Mouse (Mus musculus) liver, embryonic 11.5 days (tissue): ENCODE measurements around the gene Rheb. TPM values are rescaled to one million over a fixed set of nuclear protein-coding genes. Genes with fewer than 3 reads are reported as not detected.

Source experiments
- ATAC-seq: fragments of 200-750 bp; cut with Nextera tagmentation; replicated peaks from 2 replicates; pipeline ENCODE4 v1.8.0; 2017; ENCODE audit warnings: moderate number of reproducible peaks, mild to moderate bottlenecking, moderate TSS enrichment, moderate library complexity; ENCODE audit not compliant: low FRiP score
- DNase-seq: peaks from one replicate; pipeline ENCODE4 v3.0.0-alpha.2; 2017; ENCODE audit warnings: low spot score
- H3K27ac ChIP-seq: fragments of 300-500 bp; sonication (generic); 2 replicates; pipeline ENCODE4 v1.5.1; 2014; ENCODE audit warnings: mild to moderate bottlenecking, low read depth, low read length, control low read depth
- H3K27me3 ChIP-seq: fragments of 300-500 bp; sonication (generic); replicated peaks from 2 replicates; pipeline ENCODE4 v1.6.1; 2014; ENCODE audit warnings: low read length, mixed read lengths; ENCODE audit not compliant: control insufficient read depth, insufficient read depth
- H3K36me3 ChIP-seq: fragments of 300-500 bp; sonication (generic); 2 replicates; pipeline ENCODE4 v1.6.1; 2014; ENCODE audit warnings: mild to moderate bottlenecking, low read length, moderate library complexity, mixed read lengths; ENCODE audit not compliant: control insufficient read depth, insufficient read depth
- H3K4me1 ChIP-seq: fragments of 300-500 bp; sonication (generic); replicated peaks from 2 replicates; pipeline ENCODE4 v1.6.1; 2014; ENCODE audit warnings: low read length, mixed read lengths; ENCODE audit not compliant: control insufficient read depth, insufficient read depth
- H3K4me2 ChIP-seq: fragments of 300-500 bp; sonication (generic); 2 replicates; pipeline ENCODE4 v1.6.1; 2014; ENCODE audit warnings: mild to moderate bottlenecking, control low read depth, moderate library complexity
- H3K4me3 ChIP-seq: fragments of 300-500 bp; sonication (generic); 2 replicates; pipeline ENCODE4 v1.5.1; 2014; ENCODE audit warnings: low read depth, low read length, control low read depth
- H3K9ac ChIP-seq: fragments of 300-500 bp; sonication (generic); 2 replicates; pipeline ENCODE4 v1.6.1; 2014; ENCODE audit warnings: low read depth, low read length, control low read depth
- H3K9me3 ChIP-seq: fragments of 300-500 bp; sonication (generic); 2 replicates; pipeline ENCODE4 v1.6.1; 2016; ENCODE audit warnings: low read length, inconsistent platforms, mixed read lengths; ENCODE audit not compliant: control insufficient read depth
- WGBS: fragments of 180-500 bp; shearing (Covaris S2); extraction: QIAGEN DNeasy Blood & Tissue Kit; methylation state at CpG from one replicate; pipeline ENCODE4 v1.1.7; 2014; 5-methylcytosine and 5-hydroxymethylcytosine counted together
- polyA plus RNA-seq: library from polyadenylated mRNA; unstranded; fragments of >200 nt; fragmentation: Nextera tagmentation; extraction: Ambion mirVana; gene quantifications from 2 replicates; pipeline ENCODE4 v1.2.1, GENCODE M21; 2014

Rheb gene
- polyA plus RNA-seq, 1 experiment from 2014 or later: 169 TPM

DNA sequence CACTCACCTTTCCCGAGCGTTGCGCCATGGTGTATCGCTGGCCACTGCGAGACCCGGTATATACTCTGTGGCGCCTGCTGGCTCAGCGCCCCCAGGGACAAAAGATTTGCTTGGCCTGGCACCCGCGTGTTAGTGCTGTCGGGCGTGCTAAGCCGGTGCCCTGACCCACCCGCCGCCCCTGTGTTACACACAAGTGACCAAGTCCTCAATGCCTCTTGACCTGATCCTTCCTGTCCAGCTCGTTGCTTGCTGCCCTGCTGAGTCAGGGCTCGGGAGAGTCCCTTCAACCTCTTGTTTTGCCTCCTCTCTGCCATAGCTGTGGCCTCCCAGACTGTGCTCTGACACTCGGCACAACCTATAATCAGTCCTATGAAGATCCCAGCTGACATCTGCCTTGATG, 84.6 kb downstream of the Rheb start, which contains the start of gene Crygn:
Gene Crygn, minus strand, starts transcription at position 193 of the 400 bp plus-strand sequence.
- ATAC-seq (no peak), DNase-seq (no peak)
- Histone ChIP-seq H3K9me3 (no peaks in the 10 kb centered on the region), H3K36me3 (no peaks in the 10 kb centered on the region), H3K27me3 (no peaks in the 10 kb centered on the region), H3K9ac (no peak within 1 kb of the TSS), H3K4me2 (no peak within 1 kb of the TSS; the same call in 1 of the 2 replicates), H3K4me1 (no peaks in the 10 kb centered on the region), H3K4me3 (no peak within 1 kb of the TSS), H3K27ac (no peak within 1 kb of the TSS)
- 51% methylated on average over 18 of the region's 18 CpGs for WGBS

DNA sequence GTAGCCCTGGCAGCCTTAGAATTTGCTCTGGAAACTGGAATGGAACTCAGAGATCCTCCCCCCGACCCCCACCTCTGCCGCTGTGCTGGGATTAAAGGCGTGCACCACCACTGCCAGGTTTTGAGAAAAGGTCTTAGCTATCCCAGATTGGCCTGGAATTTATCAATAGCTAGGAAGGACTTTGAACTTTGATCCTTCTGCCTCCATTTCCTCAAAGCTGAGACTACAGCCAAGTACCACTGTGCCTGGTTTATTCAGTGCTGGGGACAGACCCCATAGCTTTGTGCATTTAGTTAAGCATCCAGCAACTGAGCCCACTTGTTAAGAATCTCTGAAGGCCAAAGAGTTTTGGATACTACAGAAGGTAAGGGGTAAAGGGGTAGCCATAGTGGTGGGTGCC, 85.5 kb downstream of the Rheb start:
- H3K27me3 ChIP-seq: no peaks in the 10 kb centered on the region
- no peak for DNase-seq
- no peak overlapping the region for H3K9ac ChIP-seq
- H3K4me2 ChIP-seq: no peak overlapping the region
- WGBS: 54% methylated on average over 3 of the region's 3 CpGs
- no peak for ATAC-seq
- H3K4me3 ChIP-seq: no peak overlapping the region
- H3K36me3 ChIP-seq: no peaks in the 10 kb centered on the region
- peaks cover 6% of the 10 kb centered on the region; the same call in 1 of the 2 replicates for H3K4me1 ChIP-seq
- no peaks in the 10 kb centered on the region for H3K9me3 ChIP-seq
- H3K27ac ChIP-seq: no peak overlapping the region

Other genes starting within 250 kb of the Rheb start
- gene Smarcd3, start 218.2 kb downstream of the Rheb start, polyA plus RNA-seq: 13.6 and 15.2 TPM in 2 replicates
- 26.6 and 29.1 TPM in 2 replicates for gene Nub1, start 157.1 kb downstream of the Rheb start, polyA plus RNA-seq
- gene Wdr86, start 111.9 kb downstream of the Rheb start, polyA plus RNA-seq: 9.8 and 11.2 TPM in 2 replicates
- gene Crygn, start 84.6 kb downstream of the Rheb start, polyA plus RNA-seq: not detected in 2 replicates